Mouse (Mus musculus) heart, embryonic 13.5 days (tissue): ENCODE results near the gene 6430531B16Rik. TPM values are rescaled to one million over a fixed set of nuclear protein-coding genes. Genes with fewer than 3 reads are reported as not detected.
A peak's percentile ranks its signal among the peaks of the same experiment; 100 is the strongest.

Experiments used
- ATAC-seq: fragments of 200-750 bp; cut with Nextera tagmentation; 2 replicates; pipeline ENCODE4 v1.8.0; 2017; ENCODE audit warnings: moderate TSS enrichment; ENCODE audit not compliant: insufficient number of reproducible peaks, low FRiP score, low TSS enrichment; ENCODE audit errors: extremely low read depth
- H3K27ac ChIP-seq: fragments of 300-500 bp; sonication (generic); replicated peaks from 2 replicates; pipeline ENCODE4 v1.5.1; 2015; ENCODE audit warnings: moderate library complexity, mild to moderate bottlenecking, inconsistent platforms
- H3K27me3 ChIP-seq: fragments of 300-500 bp; sonication (generic); replicated peaks from 2 replicates; pipeline ENCODE4 v1.6.1; 2015; ENCODE audit warnings: mild to moderate bottlenecking, inconsistent platforms
- H3K36me3 ChIP-seq: fragments of 300-500 bp; sonication (generic); 2 replicates; pipeline ENCODE4 v1.6.1; 2015; ENCODE audit warnings: mild to moderate bottlenecking, inconsistent platforms
- H3K4me1 ChIP-seq: fragments of 300-500 bp; sonication (generic); 2 replicates; pipeline ENCODE4 v1.6.1; 2015; ENCODE audit warnings: inconsistent platforms
- H3K4me2 ChIP-seq: fragments of 300-500 bp; sonication (generic); 2 replicates; pipeline ENCODE4 v1.6.1; 2015; ENCODE audit warnings: inconsistent platforms, mild to moderate bottlenecking, moderate library complexity
- H3K4me3 ChIP-seq: fragments of 300-500 bp; sonication (generic); 2 replicates; pipeline ENCODE4 v1.5.1; 2015; ENCODE audit warnings: moderate library complexity, mild to moderate bottlenecking, inconsistent platforms
- H3K9ac ChIP-seq: fragments of 300-500 bp; sonication (generic); 2 replicates; pipeline ENCODE4 v1.6.1; 2015; ENCODE audit warnings: inconsistent platforms, mild to moderate bottlenecking, moderate library complexity
- H3K9me3 ChIP-seq: fragments of 300-500 bp; sonication (generic); 2 replicates; pipeline ENCODE4 v1.6.1; 2016; ENCODE audit warnings: inconsistent platforms
- WGBS: fragments of 180-500 bp; shearing (Covaris S2); methylation state at CpG from one replicate; pipeline ENCODE4 v1.1.7; 2015; ENCODE audit warnings: mixed read lengths; 5-methylcytosine and 5-hydroxymethylcytosine counted together
- polyA plus RNA-seq: library from polyadenylated mRNA; unstranded; fragments of >200 nt; fragmentation: Nextera tagmentation; extraction: Ambion mirVana; gene quantifications from 2 replicates; pipeline ENCODE4 v1.2.1, GENCODE M21; 2015

The 6430531B16Rik gene
- polyA plus RNA-seq, 1 experiment from 2014 or later, result 0.28 TPM

DNA sequence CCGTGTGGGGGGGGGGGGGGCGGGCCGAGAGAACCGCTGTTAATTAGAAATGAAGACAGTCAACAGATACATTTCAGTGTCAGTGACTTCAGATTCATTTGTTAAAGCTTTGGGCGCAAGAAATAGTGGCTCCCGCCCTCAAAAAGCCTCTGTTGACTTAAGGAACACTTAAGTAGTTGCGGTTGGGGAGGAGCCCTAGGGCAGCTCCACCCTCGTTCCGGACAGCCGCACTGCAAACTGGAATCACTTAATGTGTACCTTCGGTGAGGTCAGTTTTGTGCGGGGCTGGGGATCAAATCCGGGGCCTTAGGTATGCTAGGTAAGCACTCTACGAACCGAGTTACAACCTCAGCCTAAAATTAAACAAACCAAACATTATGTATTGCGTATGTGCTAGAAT, 27.5 kb downstream of the 6430531B16Rik start:
- H3K27me3 ChIP-seq, result peaks cover 52% of the 10 kb centered on the region
- H3K4me1 ChIP-seq, result peaks cover 13% of the 10 kb centered on the region
- no peaks in the 10 kb centered on the region for H3K9me3 ChIP-seq
- H3K9ac ChIP-seq, result peak overlapping the region; percentile 80
- H3K36me3 ChIP-seq, result no peaks in the 10 kb centered on the region
- peak overlapping the region; percentile 59 for H3K4me3 ChIP-seq
- 5% methylated on average over 16 of the region's 16 CpGs for WGBS
- peak overlapping the region; percentile 31; the same call in 1 of the 2 replicates for H3K27ac ChIP-seq
- no peak for ATAC-seq
- H3K4me2 ChIP-seq, result peak overlapping the region; percentile 87

- ATAC-seq, result peak; percentile 44; the same call in 1 of the 2 replicates
- 1% methylated on average over 33 of the region's 33 CpGs for WGBS
- Histone ChIP-seq H3K9ac (peak overlapping the region; percentile 80), H3K4me3 (peak overlapping the region; percentile 59), H3K36me3 (no peaks in the 10 kb centered on the region), H3K4me1 (peaks cover 13% of the 10 kb centered on the region), H3K9me3 (no peaks in the 10 kb centered on the region), H3K4me2 (peak overlapping the region; percentile 87), H3K27ac (peak overlapping the region; percentile 38; the same call in 1 of the 2 replicates), H3K27me3 (peaks cover 52% of the 10 kb centered on the region)
Measured at GRCm38 (mm10) chr7:139950283-139950971, 28.1 kb downstream of the 6430531B16Rik start.

DNA sequence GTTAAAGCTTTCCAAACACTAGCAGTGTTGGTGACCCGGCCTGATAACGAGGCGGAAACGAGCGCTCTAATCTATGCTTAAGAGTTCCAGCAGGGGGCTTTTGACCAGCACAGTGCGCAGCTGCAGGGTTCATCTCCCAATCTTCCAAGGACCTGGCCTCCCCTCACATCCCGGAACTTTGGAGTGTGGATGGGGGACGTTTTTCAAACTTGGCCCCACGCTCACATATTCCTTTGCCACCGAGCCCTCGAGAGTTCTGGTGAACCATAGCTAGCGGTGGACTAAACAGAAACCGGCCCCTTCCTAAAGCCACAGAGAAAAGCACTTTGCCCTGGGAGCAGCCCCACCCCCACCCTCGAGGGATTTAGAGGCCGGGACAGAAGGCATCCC, 28.7 kb downstream of the 6430531B16Rik start:
- H3K27ac ChIP-seq, result peak overlapping the region; percentile 38; the same call in 1 of the 2 replicates
- peak; percentile 16; the same call in 1 of the 2 replicates for ATAC-seq

DNA sequence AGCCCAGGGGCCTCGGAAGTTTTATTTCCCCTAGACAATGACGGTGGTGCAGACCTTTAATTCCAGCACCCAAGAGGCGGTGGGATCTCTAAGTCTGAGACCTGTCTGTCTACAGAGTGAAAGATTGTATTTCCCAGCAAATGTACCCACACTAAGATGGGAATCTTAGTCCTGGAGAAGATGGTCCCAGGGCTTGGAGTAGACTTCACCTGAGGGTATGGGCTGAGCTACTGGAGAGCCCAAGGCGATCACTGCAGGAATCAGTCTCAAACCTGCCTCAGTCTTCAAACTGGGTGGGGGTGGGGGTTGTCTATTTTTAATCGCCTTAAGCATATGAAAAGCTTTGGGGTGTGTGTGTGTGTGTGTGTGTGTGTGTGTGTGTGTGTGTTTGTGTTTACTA, 32.5 kb downstream of the 6430531B16Rik start:
- H3K27ac ChIP-seq, result no peak overlapping the region
- H3K36me3 ChIP-seq, result no peaks in the 10 kb centered on the region
- H3K4me2 ChIP-seq, result no peak overlapping the region
- no peaks in the 10 kb centered on the region for H3K9me3 ChIP-seq
- no peak overlapping the region for H3K4me3 ChIP-seq
- 32% methylated on average over 5 of the region's 5 CpGs for WGBS
- peaks cover 83% of the 10 kb centered on the region for H3K27me3 ChIP-seq
- ATAC-seq, result no peak
- no peak overlapping the region for H3K9ac ChIP-seq
- H3K4me1 ChIP-seq, result peaks cover 17% of the 10 kb centered on the region

More for the DNA sequence above, 28.7 kb downstream of the 6430531B16Rik start:
- under 1% methylated on average over 15 of the region's 15 CpGs for WGBS
- peaks cover 13% of the 10 kb centered on the region for H3K4me1 ChIP-seq
- H3K4me3 ChIP-seq, result peak overlapping the region; percentile 59
- peaks cover 58% of the 10 kb centered on the region for H3K27me3 ChIP-seq
- peak overlapping the region; percentile 80 for H3K9ac ChIP-seq
- H3K36me3 ChIP-seq, result no peaks in the 10 kb centered on the region
- H3K4me2 ChIP-seq, result peak overlapping the region; percentile 87
- H3K9me3 ChIP-seq, result no peaks in the 10 kb centered on the region

DNA sequence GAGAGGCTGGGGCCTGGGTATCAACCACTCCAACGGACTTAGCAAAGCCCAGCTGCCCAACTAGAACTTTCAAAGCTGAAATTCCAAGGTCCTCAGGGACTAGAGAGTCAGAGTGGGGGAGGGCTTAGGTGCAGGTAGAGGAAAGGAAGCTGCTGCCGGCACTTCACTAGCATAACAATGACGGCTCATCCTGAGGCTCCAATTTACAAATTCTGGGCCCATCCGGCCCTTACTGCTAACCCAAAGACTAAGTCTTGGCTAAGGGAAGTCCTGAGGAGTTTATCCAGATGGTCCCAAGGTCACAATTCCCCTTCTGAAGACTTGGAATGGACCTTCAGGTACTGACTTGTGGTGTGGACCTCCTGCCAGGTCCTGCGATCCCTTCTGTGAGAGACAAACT, 33.0 kb downstream of the 6430531B16Rik start:
- H3K9ac ChIP-seq, result no peak overlapping the region
- ATAC-seq, result no peak
- no peak overlapping the region for H3K4me3 ChIP-seq
- no peak overlapping the region for H3K4me2 ChIP-seq
- no peaks in the 10 kb centered on the region for H3K36me3 ChIP-seq
- H3K27me3 ChIP-seq, result peaks cover 88% of the 10 kb centered on the region
- peaks cover 17% of the 10 kb centered on the region for H3K4me1 ChIP-seq
- H3K27ac ChIP-seq, result no peak overlapping the region
- no peaks in the 10 kb centered on the region for H3K9me3 ChIP-seq
- WGBS, result 14% methylated on average over 5 of the region's 5 CpGs

- WGBS, result 4% methylated on average over 68 of the region's 68 CpGs
- Histone ChIP-seq H3K27me3 (peaks cover 97% of the 10 kb centered on the region), H3K4me2 (peak overlapping the region; percentile 71), H3K4me1 (peaks cover 14% of the 10 kb centered on the region), H3K4me3 (peak overlapping the region; percentile 48), H3K27ac (no peak overlapping the region), H3K9me3 (no peaks in the 10 kb centered on the region), H3K36me3 (no peaks in the 10 kb centered on the region), H3K9ac (peak overlapping the region; percentile 67)
- ATAC-seq, result no peak
Measured at GRCm38 (mm10) chr7:139944291-139945240, 34.0 kb downstream of the 6430531B16Rik start.

GRCm38 (mm10) chr7:139943674-139944281, 34.8 kb downstream of the 6430531B16Rik start, which contains the start of gene Utf1:
Gene Utf1 (plus strand): TSS chr7:139943789.
- Histone ChIP-seq H3K4me3 (peak within 1 kb of the TSS; percentile 48), H3K4me2 (peak within 1 kb of the TSS; percentile 71), H3K27ac (no peak within 1 kb of the TSS), H3K36me3 (no peaks in the 10 kb centered on the region), H3K9ac (peak within 1 kb of the TSS; percentile 67), H3K9me3 (no peaks in the 10 kb centered on the region), H3K4me1 (peaks cover 13% of the 10 kb centered on the region), H3K27me3 (peaks cover 98% of the 10 kb centered on the region)
- WGBS, result under 1% methylated on average over 59 of the region's 59 CpGs
- no peak for ATAC-seq

DNA sequence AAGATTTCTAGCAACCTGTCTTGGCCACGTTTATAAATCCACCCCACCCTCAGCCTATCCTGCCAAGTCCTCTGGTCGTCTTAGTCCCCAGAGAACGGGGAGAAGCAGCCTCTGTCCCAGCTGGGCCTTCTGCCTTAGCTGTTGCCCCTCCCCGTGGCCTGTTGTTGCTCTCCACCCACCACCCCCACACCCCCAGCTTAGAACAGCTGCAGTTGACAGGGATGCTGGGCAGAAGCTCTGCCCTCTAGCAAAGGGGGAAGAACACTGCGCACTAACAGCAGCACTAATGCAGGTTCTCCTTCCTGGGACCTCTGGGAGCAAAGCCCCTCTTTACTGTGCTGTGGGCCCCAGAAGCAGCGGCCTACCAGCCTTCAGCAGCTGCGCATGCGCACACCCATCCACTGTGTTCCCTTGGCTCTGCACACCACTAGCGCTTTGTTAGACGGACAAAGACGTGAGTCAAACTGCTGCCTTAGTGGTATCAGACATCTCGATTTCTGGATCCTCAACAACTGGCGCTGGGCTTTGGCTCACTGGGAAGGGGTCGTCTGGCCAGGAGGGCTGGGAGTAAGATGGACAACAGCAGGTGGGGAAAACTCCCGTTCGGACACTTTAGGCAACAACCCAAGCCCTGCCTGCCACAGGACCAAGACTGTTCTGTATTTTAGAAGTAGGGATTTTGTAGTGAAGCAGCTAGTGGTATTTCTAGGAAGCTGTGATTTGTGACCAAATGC, 37.9 kb downstream of the 6430531B16Rik start:
- no peak overlapping the region for H3K9ac ChIP-seq
- H3K4me1 ChIP-seq, result peaks cover 13% of the 10 kb centered on the region
- no peak overlapping the region for H3K27ac ChIP-seq
- no peaks in the 10 kb centered on the region for H3K36me3 ChIP-seq
- 57% methylated on average over 16 of the region's 16 CpGs for WGBS
- ATAC-seq, result no peak
- H3K9me3 ChIP-seq, result no peaks in the 10 kb centered on the region
- H3K27me3 ChIP-seq, result peaks cover 93% of the 10 kb centered on the region
- no peak overlapping the region for H3K4me3 ChIP-seq
- no peak overlapping the region for H3K4me2 ChIP-seq

DNA sequence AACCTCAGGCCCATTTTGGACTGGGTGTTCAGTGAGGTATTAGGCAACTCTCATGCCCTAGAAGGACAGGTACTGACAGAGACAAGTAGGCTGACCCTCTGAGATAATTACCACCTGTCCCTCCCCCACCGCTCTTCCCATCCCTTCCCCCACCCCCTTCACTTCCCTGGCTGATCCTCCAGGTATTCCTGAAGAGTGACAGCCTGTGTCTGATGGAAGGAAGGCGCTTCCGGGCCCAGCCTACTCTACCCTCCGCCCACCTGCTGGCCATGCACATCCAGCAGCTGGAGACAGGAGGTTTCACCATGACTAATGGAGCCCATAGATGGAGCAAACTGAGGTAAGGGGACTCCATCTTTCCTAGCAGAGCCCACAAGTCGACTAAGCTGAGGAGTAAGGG, 40.7 kb downstream of the 6430531B16Rik start:
- ATAC-seq, result no peak
- H3K36me3 ChIP-seq, result no peaks in the 10 kb centered on the region
- no peaks in the 10 kb centered on the region for H3K9me3 ChIP-seq
- H3K4me3 ChIP-seq, result no peak overlapping the region
- 67% methylated on average over 5 of the region's 5 CpGs for WGBS
- no peaks in the 10 kb centered on the region for H3K4me1 ChIP-seq
- no peak overlapping the region for H3K4me2 ChIP-seq
- H3K9ac ChIP-seq, result no peak overlapping the region
- no peak overlapping the region for H3K27ac ChIP-seq
- peaks cover 65% of the 10 kb centered on the region for H3K27me3 ChIP-seq

DNA sequence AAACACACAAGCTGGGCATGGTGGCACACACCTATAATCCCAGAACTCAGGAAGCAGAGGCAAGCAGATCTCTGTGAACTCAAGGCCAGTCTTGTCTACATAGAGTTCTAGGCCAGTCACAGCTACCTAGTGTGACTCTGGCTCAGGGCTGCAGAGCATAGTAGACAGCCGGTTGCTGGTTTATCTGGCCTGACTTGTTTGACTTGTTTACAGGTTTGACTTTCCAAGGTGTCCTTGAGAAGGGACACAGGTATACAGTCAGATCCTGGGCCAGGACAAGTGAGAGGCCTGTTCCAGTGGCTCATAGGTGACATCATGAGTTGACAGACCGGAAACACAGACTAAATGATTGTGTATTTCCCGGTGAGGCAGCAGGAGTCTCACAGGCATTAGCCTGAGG, 41.4 kb downstream of the 6430531B16Rik start:
- Histone ChIP-seq H3K27me3 (peaks cover 60% of the 10 kb centered on the region), H3K9me3 (no peaks in the 10 kb centered on the region), H3K27ac (no peak overlapping the region), H3K4me2 (no peak overlapping the region), H3K9ac (no peak overlapping the region), H3K4me3 (no peak overlapping the region), H3K4me1 (no peaks in the 10 kb centered on the region), H3K36me3 (no peaks in the 10 kb centered on the region)
- no peak for ATAC-seq
- WGBS, result 59% methylated on average over 3 of the region's 3 CpGs
